Mouse (Mus musculus): ENCODE measurements around the gene Msh5.
"Not testable (repeated sequence)": the region's sequence is repeated elsewhere in the genome, so short reads cannot be mapped to it uniquely, and the experiment has no call there.

The Msh5 gene

DNA sequence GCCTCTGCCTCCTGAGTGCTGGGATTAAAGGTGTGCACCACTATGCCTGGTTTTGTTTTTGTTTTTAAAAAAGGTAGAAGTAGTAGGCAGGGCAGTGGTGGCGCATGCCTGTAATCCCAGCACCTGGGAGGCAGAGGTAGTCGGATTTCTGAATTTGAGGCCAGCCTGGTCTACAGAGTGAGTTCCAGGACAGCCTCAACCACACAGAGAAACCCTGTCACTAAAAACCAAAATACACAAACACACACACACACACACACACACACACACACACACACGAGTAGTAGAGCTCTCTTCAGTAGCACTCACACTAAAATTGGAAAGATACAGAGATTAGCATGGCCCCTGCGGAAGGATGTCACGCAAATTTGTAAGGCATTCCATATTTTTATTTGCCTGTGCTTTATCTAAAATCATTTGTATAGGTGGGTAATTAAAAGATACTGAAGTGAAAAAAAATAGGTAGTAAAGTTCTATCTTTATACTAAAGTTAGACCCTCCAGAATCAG, 2.4 kb upstream of the Msh5 start:
- peak; percentile 42 for DNase-seq (ENCODE audit: low read depth, low spot score)

DNA sequence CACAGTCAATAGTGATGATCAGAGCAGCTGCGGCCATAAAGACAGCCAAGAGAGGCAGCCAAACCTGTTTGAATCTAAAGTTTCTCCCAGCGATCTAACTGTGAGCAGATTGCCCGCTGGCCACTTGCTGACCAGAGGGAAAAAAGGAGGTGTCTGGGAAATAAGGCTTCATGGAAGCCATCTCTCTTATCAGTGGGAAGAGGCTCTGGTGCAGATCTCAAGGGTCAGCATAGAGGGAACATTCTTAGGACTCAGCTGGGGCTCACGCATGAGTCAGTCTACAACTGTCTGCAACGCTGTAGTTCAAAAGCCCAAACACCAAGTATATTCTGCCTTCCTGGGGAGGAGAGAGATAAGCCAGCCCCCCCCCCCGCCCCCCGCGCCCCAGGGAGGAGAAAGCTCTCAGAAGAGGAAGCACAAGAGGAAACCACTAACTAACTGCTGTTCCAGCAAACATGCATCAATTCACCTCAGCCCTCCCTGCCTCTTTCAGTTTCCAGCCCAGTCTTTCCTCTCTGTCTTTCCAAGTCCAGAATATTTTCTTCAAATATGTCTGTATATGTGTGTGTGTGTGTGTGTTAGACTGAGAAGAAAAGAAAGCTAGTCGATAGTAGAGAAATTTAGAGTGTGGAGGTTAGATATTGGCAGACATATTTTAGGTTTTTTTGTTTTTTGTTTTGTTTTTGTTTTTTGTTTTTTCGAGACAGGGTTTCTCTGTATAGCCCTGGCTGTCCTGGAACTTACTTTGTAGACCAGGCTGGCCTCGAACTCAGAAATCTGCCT, 1.8 kb upstream of the Msh5 start:
- peak; percentile 79 for DNase-seq (ENCODE audit: low read depth, low spot score)

DNA sequence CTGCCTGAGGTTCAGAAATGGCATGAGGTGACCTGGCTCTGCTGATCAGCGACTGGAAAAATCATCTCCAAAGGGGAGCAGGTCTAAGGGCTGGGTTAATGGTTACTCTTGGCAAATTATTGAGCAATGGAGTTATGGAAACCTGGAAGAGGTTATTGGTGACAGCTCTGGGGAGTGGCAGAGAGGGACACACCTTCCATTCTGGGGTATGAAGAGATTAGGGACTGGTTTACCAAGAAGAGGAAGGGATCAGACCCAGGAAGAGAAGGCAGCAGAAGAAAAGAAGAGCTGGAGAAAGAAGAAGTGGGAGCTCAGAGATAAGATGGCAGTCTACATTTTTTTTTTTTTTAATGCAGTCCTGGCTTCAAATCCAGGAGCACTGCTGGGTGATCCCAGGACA, 1.1 kb upstream of the Msh5 start:
- DNase-seq (ENCODE audit: low read depth, low spot score): peak; percentile 20

DNA sequence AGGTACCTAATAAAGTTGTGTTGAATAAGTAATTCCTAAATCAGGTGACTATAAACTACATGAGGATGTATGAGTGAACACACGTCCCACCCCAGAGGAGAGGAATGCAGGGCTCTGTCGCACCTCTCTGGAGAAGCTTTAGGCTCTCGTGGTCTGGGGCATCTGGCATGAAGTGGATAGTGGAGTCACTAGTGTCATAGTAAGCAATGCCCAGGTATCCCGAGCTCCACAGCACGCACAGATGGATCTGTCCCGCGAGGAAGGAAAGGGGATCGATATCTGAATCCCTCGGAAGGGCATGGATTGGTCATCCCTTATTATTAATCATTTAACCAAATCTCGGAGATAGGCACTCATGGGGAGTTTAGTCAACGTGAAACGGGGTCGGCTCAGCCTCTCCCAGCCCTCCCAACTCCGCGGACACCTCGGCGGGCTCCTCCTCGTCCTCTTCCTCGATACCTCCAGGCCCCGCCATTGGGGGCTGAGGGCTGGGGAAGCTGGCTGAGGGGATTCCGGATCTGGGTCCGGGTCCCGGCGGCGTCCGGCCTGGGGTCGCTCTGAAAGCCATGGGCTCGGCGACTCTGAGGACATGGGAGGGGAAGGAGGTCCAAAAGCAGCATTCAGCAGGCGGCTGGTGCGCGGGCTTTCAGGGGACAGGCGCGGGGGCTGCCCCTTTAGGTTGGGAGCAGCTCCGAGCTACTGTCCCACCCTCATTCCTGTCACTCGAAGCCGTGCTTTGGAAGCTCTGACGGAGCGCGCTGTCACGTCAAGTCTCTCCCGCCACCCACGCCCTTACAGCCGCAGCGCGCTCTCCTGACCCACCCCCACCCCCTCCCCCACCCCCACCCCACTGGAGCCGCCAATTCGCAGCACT, 501 bp downstream of the Msh5 start:
- no peak for DNase-seq (ENCODE audit: low read depth, low spot score)

DNA sequence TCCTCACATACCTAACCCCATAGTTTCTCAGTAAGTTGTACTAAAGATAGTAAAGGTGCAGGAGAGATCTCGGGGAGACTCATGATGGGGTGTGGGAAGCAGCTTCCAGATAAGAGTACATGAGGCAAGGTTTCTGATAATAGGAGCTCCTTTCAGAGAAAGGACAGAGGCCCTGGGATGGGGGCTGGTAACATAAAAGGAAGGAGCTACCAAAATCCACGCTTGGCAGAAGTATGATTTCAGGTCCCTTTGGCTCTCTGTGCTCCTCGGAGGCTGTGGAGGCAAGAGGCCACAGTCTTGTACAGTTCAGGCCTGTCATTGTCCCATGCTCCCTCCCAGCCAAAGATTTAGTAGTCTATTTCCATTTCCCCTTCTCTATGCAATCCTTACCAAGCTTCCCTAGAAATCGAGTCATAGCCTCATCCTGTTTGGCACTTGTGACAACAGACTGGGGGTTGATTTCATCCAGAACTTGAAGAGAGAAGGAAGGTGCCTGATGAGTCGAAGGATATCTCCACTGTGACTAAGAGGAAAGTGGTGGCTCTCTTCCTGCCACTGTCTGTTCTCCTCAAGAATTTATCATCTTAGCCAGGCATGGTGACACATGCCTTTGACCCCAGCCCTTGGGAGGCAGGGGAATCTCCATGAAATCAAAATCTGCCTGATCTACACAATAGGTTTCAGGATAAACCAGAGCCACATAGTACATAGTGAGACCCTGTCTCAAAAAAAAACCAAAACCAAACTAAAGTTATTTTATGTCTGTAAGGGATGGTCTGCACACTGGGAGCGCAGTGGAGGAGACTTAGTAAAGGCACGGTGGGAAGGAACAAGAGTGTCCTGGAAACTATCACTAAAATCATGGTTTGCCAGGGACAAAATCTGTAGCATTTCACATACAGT, 1.4 kb downstream of the Msh5 start:
- no peak for DNase-seq (ENCODE audit: low read depth, low spot score)

DNA sequence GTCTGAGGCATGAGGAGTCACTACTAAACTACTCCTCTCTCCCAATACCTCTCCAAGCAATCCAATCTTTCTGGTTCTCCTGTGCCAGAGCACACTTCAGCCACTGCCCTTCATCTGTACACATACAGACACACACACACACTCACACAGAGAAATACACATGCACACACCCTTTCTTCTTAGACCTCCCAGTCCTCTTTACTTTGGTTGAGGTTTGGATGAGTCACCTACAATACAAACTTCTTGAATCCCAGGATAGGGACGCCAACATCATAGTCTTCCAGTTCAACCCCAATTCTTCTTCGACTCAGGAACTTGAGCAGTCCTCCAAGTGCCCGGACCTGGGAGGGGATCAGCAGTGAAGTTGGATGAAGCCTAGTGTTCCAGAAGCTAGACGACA, 2.8 kb downstream of the Msh5 start:
- DNase-seq (ENCODE audit: low read depth, low spot score): no peak

DNA sequence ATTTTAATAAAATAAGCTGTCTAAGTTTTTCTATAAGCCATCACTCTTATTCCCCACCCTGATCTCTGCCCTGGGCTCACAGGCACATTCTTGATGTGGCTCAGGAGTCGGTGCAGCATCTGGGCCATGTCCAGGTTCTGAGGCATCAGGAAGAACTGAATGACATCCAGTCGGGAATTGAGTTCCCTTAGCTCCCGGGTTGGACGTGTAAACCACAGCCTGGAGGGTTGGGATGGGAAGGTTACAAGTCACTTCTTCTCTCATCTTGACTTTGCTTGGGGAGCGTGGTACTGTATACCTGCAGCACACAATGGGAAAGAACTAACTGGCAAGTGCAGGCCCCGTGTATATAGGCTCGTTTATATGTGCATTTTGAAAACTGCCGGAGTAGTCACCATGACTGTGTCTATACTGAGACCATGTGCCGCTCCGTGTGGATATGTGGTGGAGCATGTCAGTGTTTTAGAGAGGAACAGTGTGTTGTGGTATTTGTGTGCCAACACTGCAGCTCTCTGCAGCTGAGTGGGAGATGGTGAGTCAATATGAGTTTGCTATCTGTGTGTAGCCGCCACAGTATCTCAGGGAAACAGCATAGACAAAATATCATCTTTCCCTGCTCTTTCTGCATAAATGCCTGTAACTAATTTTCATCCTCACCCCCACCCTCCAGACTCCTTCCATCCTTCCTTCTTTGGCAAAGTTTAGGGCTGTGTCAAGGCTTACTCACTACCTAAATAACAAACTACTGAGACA, 7.2 kb downstream of the Msh5 start:
- DNase-seq (ENCODE audit: low read depth, low spot score): no peak

DNA sequence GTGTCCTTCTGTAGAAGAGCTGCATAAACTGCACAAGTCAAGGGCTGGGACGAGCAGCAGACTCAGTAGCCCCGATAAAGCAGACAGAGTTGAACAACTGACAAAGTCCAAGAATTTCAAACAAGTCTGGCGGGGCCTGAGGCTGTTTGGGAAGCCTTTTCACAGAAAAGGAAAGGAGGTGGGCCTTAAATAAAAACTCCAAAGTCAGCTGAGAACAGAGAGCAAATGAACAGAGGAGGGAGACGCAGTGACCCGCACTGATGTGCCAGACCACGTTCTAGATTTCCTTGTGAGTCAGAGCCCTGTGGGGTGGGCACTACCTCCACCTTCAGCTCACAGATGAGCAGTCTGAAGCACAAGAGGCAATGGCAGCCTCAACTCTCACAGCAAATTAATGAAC, 11.6 kb downstream of the Msh5 start:
- no peak for DNase-seq (ENCODE audit: low read depth, low spot score)

DNA sequence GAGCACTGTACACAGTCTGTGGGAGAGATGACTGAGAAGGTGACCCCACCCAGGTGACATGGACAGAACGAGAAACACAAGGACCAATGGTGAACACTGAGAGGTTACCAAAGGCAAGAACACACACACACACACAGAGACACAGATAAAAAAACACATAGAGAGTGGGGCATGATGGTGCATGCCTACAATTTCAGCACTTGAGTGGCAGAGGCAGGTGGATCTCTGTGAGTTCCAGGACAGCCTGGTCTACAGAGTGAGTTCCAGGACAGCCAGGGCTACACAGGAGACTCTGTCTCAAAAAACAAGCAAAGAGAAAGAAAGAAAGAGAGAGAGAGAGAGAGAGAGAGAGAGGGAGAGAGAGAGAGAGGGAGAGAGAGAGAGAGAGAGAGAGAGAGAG, 12.8 kb downstream of the Msh5 start:
- DNase-seq (ENCODE audit: low read depth, low spot score): not testable (repeated sequence)

DNA sequence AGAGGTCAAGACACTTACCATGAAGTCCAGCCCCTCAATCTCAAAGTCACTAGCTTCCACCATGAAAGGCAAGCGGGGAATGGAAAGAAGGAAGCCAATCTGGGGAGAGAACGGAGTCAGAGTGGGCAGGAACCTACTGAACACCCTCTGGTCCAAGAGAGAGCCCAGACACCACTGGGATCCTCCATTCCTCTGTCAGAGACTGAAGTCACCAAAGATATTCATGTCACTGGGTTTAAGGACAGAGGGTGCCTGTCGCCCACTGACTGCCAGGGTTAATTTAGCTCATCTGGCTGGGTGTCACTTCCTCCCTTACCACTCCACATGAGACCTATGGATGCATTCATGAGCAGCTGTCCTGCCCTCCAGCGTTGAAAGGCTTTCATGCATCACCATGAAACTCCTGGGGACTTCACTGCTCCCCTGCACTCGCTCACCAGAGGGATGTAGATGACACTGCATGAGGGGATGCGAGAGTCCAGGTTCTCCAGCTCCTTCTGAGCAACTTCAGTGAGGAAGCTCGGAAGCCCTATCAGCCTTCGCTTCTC, 14.1 kb downstream of the Msh5 start:
- DNase-seq (ENCODE audit: low read depth, low spot score): no peak

DNA sequence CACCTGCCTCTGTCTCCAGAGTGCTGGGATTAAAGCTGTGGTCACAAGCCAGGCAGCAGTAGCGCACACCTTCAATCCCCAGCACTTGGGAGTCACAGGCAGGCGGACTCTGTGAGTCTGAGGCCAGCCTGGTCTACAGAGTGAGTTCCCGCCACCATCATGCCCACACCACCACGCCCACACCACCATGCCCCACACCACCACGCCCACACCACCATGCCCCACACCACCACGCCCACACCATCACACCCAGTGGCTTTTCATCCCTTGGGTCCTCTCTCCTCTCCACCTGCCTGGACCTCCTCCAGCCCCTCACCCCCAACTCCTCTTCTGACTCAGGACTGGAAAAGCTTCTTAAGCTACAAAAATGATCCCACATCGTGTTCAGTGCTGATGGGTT, 14.7 kb downstream of the Msh5 start:
- DNase-seq (ENCODE audit: low read depth, low spot score): no peak

DNA sequence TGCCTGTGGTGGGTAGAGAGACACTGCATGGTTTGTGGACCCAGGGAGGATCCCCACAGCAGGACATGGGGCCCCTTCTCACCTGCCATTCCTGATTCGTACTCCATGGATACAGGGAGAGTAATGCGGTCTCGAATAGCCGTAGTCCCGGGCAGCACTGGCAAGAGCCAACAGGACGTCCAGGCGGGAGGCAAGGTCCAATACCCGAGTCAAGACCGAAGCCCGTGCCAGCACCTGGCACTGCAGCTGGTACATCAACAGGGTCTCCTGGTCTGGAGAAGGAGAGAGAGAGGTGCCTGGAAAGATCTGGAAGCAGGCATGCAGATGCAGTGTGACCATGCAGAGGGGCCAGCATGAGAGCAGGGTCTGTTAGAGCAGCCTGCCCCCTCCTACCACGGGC, 15.3 kb downstream of the Msh5 start:
- DNase-seq (ENCODE audit: low read depth, low spot score): no peak

DNA sequence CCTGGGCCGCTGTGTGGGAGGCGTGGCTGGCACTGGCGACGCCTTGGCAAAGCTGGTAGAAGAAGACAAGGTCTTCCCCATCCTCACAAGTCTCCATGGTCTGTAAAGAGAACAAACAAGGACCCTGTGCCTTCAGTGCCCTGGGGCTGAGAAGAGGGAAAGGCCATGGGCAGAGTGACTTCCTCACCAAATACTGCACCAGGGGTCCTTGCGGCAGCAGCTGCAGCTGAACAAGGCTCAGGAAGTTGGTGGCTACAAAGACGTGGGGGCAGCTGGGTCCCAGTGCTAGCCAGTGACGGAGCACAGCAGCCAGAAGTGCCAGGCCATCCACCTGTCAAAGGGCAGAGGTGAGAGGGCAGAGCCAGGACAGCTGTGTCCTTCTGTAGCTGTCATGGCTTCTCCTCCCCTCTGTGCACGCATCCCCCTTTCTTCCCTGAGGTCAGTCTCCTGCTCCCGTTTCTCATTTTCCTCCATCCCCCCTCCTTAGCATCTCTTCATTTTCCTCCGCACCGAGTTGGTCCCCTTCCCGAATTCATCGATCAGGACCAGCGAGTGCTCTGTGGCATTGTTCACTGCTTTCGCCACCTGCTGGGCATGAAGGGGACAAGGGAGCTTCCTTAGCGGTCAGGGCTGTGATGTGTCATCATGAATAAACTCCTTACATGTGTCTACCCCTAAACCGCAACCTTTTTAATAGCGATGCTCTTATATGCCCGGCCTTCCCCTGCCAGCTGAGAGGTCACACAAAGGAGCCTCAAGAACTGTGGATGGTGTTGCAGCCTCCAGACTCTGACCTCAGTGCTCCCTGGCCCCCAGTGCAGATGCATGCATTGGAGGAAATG, 16.6 kb downstream of the Msh5 start:
- DNase-seq (ENCODE audit: low read depth, low spot score): peak; percentile 33

DNA sequence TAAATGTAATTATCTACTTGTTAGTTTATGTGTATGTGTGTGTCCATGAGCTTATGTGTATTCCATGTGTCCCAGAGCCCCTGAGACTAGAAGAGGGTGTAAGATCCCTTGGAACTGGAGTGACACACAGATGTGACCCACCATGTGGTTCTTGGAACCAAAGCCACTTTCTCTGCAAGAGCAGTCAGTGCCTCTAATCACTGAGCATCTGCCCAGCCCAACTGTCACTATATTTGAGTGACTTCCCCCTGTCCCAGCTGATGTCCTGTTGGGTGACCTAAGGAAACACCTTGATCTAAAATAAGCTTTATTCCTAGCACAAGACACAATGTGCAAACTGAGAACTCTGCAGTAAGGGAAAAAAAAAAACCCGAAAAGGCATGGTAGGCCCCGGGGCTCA, 18.2 kb downstream of the Msh5 start:
- DNase-seq (ENCODE audit: low read depth, low spot score): no peak

DNA sequence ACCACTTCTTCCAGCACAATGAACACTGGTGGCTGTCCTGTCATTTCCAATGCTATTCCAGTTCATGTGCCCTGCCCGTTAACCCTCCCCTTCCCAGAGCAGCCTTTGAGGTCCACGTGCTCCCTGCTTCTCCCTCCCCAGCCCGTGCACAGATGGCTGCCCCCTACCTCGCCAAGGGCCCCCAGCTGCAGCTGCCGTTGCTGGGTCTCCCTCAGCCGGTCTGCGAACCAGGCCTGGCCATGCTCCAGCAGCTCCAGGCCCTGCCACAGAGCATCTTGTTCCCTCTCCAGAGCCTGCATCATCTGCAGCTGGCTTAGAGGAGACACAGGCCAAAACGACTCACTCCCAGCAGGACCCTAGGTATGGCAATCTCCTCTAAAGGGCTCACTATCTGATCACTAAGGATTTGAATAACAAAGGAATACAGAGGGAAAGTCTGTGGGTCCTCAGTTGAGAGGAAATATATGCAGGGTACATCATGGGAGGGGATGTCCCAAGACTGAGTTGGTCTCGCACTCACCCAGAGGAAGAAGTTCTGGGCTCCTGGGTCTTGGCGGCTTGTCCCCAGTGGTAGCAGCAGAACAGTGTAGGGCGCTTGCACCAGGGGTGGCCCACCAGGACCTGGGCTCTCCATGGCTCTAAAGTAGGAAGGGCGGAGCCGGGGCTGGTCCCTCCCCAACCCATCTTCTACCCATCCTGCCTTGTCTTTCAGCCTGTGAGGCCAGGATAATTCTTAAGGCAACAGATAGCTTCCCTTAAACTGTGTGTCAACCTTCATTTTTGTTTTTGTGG, 19.1 kb downstream of the Msh5 start, which contains the start of gene Sapcd1:
Gene Sapcd1 (minus strand): TSS at position 740 of the 792 bp plus-strand sequence.
- DNase-seq (ENCODE audit: low read depth, low spot score): no peak

DNA sequence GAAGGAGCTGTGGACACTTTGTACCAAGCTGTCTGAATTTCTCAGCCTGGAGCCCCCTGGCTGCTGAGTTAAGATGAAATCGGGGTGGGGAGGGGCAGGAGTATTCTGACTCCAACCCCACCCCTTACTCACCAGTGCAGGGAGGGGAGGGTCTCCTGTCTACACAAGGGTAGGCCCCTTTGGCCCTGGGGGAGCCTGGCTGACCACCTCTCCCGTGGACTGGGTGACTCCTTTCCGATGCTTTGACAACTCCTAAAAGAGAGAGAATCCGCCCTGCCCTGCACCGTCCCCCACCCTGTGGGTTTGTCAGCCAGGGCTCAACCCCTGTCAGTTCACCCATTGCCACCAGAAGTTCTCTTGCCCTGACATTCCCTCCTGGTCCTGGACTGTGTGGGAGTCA, 20.3 kb downstream of the Msh5 start:
- DNase-seq (ENCODE audit: low read depth, low spot score): no peak

DNA sequence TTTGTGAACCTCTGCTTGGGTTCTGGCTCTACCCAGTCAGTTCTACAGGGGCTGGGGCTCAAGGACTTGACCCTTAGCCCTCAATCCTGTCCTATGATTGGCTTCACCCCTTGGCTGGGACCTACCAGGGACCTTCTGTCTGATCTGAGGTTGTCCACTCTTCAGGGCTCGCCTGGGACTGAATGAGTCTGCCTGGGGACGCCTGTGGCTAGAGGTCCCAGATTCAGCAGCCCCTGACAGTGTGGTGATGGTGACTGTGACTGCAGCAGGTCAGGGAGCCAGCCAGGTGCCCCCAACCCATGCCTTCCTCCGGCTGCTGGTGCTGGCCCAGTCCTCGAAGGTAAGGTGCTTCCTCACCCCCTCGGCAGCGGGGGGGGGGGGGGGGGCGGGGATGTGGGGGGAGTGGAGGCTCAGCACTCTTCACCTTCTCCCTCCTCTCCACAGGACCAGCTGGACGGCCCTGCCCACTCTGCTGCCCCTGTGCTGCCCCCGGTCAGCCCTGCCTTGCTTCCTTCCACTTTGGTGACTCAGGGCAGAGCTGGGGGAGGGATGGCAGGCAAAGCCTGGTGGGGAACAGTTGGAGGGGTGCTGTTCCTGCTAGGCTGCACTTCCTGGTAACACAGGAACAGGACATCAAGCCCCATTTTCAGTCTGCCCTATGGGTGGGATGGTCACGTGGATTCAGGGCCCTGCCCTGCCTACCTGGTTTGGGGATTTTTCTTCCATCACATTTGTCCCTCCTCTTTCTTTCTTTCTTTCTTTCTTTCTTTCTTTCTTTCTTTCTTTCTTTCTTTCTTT, 21.7 kb downstream of the Msh5 start:
- no peak for DNase-seq (ENCODE audit: low read depth, low spot score)

DNA sequence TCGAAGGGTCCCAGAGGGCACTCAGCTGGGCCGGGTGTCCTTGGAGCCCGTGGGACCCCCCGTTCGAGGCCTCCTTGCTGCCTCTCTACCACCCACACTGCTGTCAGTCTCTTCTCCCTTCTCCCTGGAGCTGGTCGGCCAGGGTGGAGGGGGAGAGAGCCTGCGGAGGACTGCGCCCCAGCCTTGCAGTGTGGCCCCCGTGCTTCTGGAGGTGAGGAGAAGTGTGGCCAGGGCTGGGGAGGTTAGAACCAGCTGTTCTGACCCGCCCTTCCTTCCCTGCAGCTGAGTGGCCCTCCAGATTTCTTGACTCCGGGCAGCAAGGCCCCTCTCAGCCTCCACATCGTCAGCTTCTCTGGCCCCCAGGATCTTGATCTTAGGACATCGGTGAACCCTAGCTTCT, 22.3 kb downstream of the Msh5 start:
- DNase-seq (ENCODE audit: low read depth, low spot score): no peak
